Mouse (Mus musculus) neural tube, embryonic 14.5 days (tissue): ENCODE results near the gene Thap7. TPM values are rescaled to one million over a fixed set of nuclear protein-coding genes. Genes with fewer than 3 reads are reported as not detected.

Experiments used
- ATAC-seq: fragments of 200-750 bp; cut with Nextera tagmentation; 2 replicates; pipeline ENCODE4 v1.8.0; 2017; ENCODE audit warnings: low read depth, mild to moderate bottlenecking, moderate TSS enrichment, moderate library complexity
- H3K27ac ChIP-seq: fragments of 300-500 bp; sonication (generic); 2 replicates; pipeline ENCODE4 v1.5.1; 2014; ENCODE audit warnings: low read depth, mild to moderate bottlenecking, control low read depth, low read length, moderate library complexity, mixed read lengths
- H3K27me3 ChIP-seq: fragments of 300-500 bp; sonication (generic); 2 replicates; pipeline ENCODE4 v1.6.1; 2014; ENCODE audit warnings: low read length; ENCODE audit not compliant: control insufficient read depth, insufficient read depth
- H3K36me3 ChIP-seq: fragments of 300-500 bp; sonication (generic); 2 replicates; pipeline ENCODE4 v1.6.1; 2014; ENCODE audit warnings: low read length, mixed read lengths; ENCODE audit not compliant: control insufficient read depth, insufficient read depth
- H3K4me1 ChIP-seq: fragments of 300-500 bp; sonication (generic); 2 replicates; pipeline ENCODE4 v1.6.1; 2014; ENCODE audit warnings: low read length; ENCODE audit not compliant: control insufficient read depth, insufficient read depth
- H3K4me2 ChIP-seq: fragments of 300-500 bp; sonication (generic); 2 replicates; pipeline ENCODE4 v1.6.1; 2014; ENCODE audit warnings: mild to moderate bottlenecking, low read depth, low read length, control low read depth
- H3K4me3 ChIP-seq: fragments of 300-500 bp; sonication (generic); 2 replicates; pipeline ENCODE4 v1.5.1; 2014; ENCODE audit warnings: low read depth, low read length, control low read depth, mixed read lengths
- H3K9ac ChIP-seq: fragments of 300-500 bp; sonication (generic); replicated peaks from 2 replicates; pipeline ENCODE4 v1.6.1; 2014; ENCODE audit warnings: low read depth, mild to moderate bottlenecking, control low read depth, low read length, mixed read lengths
- H3K9me3 ChIP-seq: fragments of 300-500 bp; sonication (generic); 2 replicates; pipeline ENCODE4 v1.6.1; 2016; ENCODE audit warnings: low read length; ENCODE audit not compliant: control insufficient read depth
- WGBS: fragments of 180-500 bp; shearing (Covaris S2); extraction: QIAGEN DNeasy Blood & Tissue Kit; methylation state at CpG from one replicate; pipeline ENCODE4 v1.1.7; 2014; 5-methylcytosine and 5-hydroxymethylcytosine counted together
- polyA plus RNA-seq: library from polyadenylated mRNA; unstranded; fragments of >200 nt; fragmentation: Nextera tagmentation; extraction: Ambion mirVana; gene quantifications from 2 replicates; pipeline ENCODE4 v1.2.1, GENCODE M21; 2014

The Thap7 gene
- 58.6 and 62.7 TPM in 2 replicates for polyA plus RNA-seq

DNA sequence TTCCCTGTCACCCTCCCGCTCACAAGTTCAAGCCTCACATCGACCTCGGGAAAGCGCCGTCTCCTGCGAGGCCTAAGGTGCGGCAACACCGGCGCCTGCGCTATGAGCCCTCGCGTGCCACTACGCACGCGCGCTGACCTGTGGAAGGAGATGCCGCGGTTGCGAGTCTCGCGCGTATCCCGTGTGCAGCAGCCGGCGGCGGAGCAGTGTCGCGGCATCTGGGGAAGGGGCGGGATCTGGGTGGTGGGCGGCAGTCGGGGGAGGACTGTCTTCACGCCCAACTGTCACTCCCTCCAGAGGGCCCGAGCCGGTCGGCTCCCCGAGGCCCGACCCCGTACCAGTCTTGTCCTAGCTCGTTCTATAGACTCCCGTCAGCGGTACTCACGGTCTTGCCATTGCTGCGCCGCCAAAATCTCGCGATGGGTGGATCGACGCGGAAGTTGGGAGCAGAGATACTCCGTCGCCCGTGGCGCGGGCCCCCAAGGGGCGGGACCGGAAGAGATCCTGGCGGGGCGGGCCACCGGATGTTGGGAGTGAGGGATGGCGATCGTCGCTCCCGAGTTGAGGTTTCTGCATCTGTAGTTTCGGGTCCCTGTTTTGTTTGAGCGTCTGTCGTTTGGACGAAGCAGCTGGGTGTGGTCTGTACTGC is at the start of gene Thap7:
Thap7 (minus strand) TSS at position 497 of the 649 bp plus-strand sequence.
- ATAC-seq, result peak; percentile 97
- Histone ChIP-seq H3K9ac (peak within 1 kb of the TSS; percentile 90), H3K27ac (peak within 1 kb of the TSS; percentile 97), H3K36me3 (peaks cover 22% of the 10 kb centered on the region), H3K4me2 (peak within 1 kb of the TSS; percentile 91), H3K4me1 (peaks cover 17% of the 10 kb centered on the region), H3K4me3 (peak within 1 kb of the TSS; percentile 70), H3K9me3 (no peaks in the 10 kb centered on the region), H3K27me3 (no peaks in the 10 kb centered on the region)
- under 1% methylated on average over 64 of the region's 67 CpGs for WGBS

DNA sequence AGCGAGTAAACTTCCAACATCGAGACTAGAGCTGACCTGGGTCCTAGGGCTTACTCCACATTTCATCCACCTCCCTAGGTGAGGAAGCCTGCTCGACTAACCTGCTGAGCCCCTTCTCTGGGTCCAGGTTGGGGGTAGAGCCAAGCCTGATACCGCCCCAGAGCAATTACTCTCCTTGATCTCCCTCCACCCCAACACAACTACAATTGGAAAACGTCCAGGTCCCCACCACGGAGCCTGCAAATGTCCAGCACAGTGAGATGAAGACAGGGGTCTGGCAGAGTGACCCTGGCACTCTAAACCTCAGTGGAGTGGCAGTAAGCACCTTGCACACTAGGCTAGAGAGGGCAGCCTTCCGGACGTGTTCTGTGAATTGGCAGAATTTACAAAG is 45.9 kb upstream of the Thap7 start:
- Histone ChIP-seq H3K27ac (peak overlapping the region; percentile 44; the same call in 1 of the 2 replicates), H3K4me3 (peak overlapping the region; percentile 47), H3K27me3 (peaks cover 6% of the 10 kb centered on the region), H3K4me1 (peaks cover 9% of the 10 kb centered on the region), H3K36me3 (no peaks in the 10 kb centered on the region), H3K4me2 (peak overlapping the region; percentile 68), H3K9me3 (no peaks in the 10 kb centered on the region), H3K9ac (peak overlapping the region; percentile 74)
- WGBS, result 11% methylated on average over 8 of the region's 8 CpGs
- 0 out of 2 replicates have a peak, but pooled peaks have one; percentile 26 for ATAC-seq

DNA sequence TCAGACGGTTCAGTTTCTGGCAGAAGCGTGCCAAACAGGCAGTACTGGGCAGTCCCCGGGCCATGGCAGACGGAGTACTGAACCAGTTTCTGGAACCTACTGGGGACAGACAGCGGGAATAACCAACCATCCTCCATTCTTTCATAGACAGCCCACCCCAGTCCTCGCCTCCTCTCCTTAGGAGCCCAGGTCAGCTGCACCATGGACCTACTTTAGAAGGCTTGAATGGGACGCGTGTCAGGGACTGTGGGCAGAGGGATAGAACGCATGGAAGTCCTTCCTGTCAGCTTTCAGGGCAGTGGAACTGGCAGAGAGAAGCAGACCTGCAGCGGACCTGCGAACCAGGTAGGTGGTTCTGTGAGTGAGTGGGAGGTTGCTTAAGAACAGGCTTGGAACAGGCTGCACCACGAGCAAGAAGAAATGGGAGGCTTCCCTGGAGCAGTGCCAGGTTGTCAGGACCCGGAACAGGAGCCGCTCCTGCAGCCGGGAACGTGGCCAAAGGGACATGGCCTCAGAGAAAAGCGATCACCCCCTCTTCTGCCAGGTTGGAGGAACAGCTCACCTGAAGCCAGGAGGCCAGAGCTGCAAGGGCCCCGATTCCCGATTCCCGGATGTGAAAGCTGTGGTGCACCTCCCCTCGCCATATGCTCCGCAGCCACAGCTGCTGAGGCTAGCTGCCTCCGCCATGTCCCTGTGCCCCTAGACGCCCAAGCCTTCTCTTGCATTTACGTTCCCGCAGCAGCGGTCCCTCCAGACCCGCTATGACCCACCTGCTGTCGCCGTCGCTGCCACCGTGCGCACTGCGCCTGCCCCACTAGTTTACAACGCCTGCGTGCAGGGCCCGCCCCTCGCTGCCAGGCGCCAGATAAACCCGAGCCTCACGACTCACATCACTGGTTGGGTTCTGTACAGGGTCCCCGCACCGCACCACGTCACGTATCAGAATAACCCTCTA is 45.2 kb upstream of the Thap7 start:
- peak; percentile 92 for ATAC-seq
- 14% methylated on average over 45 of the region's 45 CpGs for WGBS
- peaks cover 6% of the 10 kb centered on the region for H3K27me3 ChIP-seq

DNA sequence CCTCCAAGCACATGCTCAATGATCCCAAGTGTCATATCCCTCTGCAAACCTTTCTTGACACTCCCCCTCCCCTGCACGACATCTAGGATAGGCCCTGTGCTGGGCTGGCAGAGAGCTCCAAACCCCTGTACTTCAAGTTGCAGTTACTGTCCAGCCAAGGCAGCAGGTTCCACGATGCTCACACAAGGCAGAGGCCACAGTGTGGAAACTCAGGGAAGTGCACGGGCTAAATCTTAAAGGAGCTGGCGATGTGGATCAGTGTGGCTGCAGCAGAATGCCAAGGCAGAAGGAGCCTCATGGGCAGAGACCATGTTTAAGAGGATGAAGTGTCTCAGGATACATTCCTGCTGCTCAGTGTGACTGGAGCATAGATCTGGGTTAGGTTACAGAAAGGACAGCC is 35.2 kb upstream of the Thap7 start:
- ATAC-seq, result no peak
- Histone ChIP-seq H3K4me3 (no peak overlapping the region), H3K27me3 (no peaks in the 10 kb centered on the region), H3K9ac (no peak overlapping the region), H3K4me1 (peaks cover 5% of the 10 kb centered on the region; the same call in 1 of the 2 replicates), H3K9me3 (no peaks in the 10 kb centered on the region), H3K4me2 (no peak overlapping the region), H3K27ac (no peak overlapping the region), H3K36me3 (no peaks in the 10 kb centered on the region)
- 32% methylated on average over 4 of the region's 4 CpGs for WGBS

More for the DNA sequence above, 45.2 kb upstream of the Thap7 start:
- Histone ChIP-seq H3K9me3 (no peaks in the 10 kb centered on the region), H3K27ac (peak overlapping the region; percentile 44; the same call in 1 of the 2 replicates), H3K4me2 (peak overlapping the region; percentile 68), H3K36me3 (no peaks in the 10 kb centered on the region), H3K4me1 (peaks cover 9% of the 10 kb centered on the region), H3K4me3 (peak overlapping the region; percentile 47), H3K9ac (peak overlapping the region; percentile 74)

DNA sequence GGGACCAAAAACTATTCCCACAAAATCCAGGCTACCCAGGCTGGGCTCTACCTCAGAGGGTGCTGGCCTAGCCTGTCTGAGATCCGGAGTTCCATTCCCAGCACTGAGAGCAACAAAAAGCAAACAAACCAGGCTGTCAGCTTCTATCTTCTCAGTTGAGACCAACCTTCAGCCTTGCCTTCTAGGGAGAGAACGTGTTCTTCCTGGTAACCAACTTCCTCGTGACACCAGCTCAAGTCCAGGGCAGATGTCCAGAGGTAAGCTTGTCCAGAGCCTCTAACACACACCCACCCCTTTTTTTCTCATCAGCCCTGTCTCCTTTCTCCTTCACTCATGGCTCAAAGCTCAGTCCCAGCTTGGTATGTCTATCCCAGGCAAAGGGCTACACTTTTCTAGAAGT is 33.8 kb upstream of the Thap7 start:
- Histone ChIP-seq H3K27me3 (no peaks in the 10 kb centered on the region), H3K9me3 (no peaks in the 10 kb centered on the region), H3K4me2 (no peak overlapping the region), H3K4me3 (no peak overlapping the region), H3K36me3 (no peaks in the 10 kb centered on the region), H3K4me1 (peaks cover 5% of the 10 kb centered on the region; the same call in 1 of the 2 replicates), H3K27ac (no peak overlapping the region), H3K9ac (no peak overlapping the region)
- no peak for ATAC-seq
- 80% methylated on average over 3 of the region's 3 CpGs for WGBS

DNA sequence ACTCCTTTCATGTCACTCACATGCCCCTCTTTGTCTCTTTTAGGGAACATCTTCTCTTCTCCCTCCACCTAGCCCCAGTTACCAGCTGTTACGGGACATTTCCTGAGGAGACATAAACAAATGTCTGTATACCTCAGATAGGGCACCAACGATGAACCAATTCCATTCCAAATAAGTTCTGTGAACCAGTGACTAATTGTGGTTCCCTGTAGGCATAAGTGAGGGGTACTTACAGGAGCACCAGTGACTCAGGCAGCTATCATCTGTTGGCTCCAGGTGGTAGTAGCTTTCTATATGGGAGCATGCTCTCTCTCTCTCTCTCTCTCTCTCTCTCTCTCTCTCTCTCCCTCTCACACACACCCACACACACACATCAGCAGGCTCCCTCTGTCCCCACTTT is 33.3 kb upstream of the Thap7 start:
- Histone ChIP-seq H3K27ac (no peak overlapping the region), H3K36me3 (no peaks in the 10 kb centered on the region), H3K4me3 (no peak overlapping the region), H3K9me3 (no peaks in the 10 kb centered on the region), H3K9ac (no peak overlapping the region), H3K4me1 (peaks cover 5% of the 10 kb centered on the region; the same call in 1 of the 2 replicates), H3K27me3 (no peaks in the 10 kb centered on the region), H3K4me2 (no peak overlapping the region)
- no peak for ATAC-seq
- 76% methylated on average over 2 of the region's 2 CpGs for WGBS

DNA sequence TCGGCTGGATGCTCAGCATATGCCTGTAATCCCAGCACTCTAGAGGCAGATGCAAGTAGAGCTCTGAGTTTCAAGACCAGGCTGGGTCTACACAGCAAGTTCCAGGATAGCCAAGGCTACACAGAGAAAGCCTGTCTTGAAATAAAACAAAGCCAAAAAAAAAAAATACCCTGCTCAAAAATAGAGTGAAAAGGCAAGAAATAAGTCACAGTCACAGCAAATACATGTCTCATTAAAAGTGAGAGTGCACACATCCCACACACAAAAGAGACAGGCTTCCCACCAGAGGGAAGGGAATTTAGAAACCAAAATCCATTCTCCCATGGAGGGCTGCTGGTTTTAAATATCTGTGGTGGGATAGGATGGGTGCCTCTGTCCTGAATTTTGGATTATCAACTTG is 32.6 kb upstream of the Thap7 start:
- ATAC-seq, result no peak
- Histone ChIP-seq H3K9me3 (no peaks in the 10 kb centered on the region), H3K27ac (no peak overlapping the region), H3K9ac (no peak overlapping the region), H3K4me2 (no peak overlapping the region), H3K36me3 (no peaks in the 10 kb centered on the region), H3K4me3 (no peak overlapping the region), H3K27me3 (no peaks in the 10 kb centered on the region), H3K4me1 (peaks cover 5% of the 10 kb centered on the region; the same call in 1 of the 2 replicates)
- 37% methylated on average over 1 of the region's 1 CpGs for WGBS

DNA sequence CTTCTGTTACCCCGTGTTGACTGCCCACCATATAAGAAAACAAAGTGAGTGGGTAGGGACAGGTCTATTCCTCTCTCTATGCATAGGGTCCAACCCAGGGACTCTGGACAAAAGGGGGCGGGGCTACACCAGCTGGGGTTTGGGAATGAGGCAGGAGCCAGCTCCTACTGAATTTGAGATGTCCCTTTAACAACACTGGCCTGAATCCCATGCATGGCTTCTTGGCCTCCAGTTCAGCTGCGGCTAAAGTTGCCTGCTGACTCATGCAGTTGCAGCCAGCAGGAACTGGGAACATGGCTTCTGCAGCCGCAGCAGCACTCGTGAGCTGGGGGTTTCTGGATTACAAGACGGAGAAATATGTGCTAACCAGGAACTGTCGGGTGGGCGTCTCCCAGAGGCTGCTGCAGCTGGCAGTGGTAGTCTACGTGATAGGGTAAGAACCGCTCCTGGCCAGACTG is 30.8 kb upstream of the Thap7 start, which contains the start of gene P2rx6:
P2rx6 (plus strand) TSS at position 135 of the 458 bp plus-strand sequence.
- peaks cover 5% of the 10 kb centered on the region; the same call in 1 of the 2 replicates for H3K4me1 ChIP-seq

More for the DNA sequence above, 30.8 kb upstream of the Thap7 start, which contains the start of gene P2rx6:
- Histone ChIP-seq H3K9ac (0 out of 2 replicates have a peak within 1 kb of the TSS, but pooled peaks have one; percentile 16), H3K36me3 (no peaks in the 10 kb centered on the region), H3K27me3 (no peaks in the 10 kb centered on the region), H3K4me3 (no peak within 1 kb of the TSS; the same call in 1 of the 2 replicates), H3K27ac (peak within 1 kb of the TSS; percentile 52), H3K4me2 (peak within 1 kb of the TSS; percentile 38), H3K9me3 (no peaks in the 10 kb centered on the region)
- ATAC-seq, result peak; percentile 52; the same call in 1 of the 2 replicates
- WGBS, result 2% methylated on average over 10 of the region's 10 CpGs
